Mouse (Mus musculus): ENCODE results near the gene Slc25a36.

Slc25a36 gene

GRCm38 (mm10) chr9:97051176-97051575 lies 59.8 kb downstream of the Slc25a36 start:
- DNase-seq (ENCODE audit: low read depth, low spot score), result peak; percentile 76

- no peak for DNase-seq (ENCODE audit: low read depth, low spot score)
Observed at GRCm38 (mm10) chr9:97046240-97046639, 64.7 kb downstream of the Slc25a36 start.

- no peak for DNase-seq (ENCODE audit: low read depth, low spot score)
Observed at GRCm38 (mm10) chr9:97041633-97042032, 69.3 kb downstream of the Slc25a36 start.

GRCm38 (mm10) chr9:97038010-97038409 lies 72.9 kb downstream of the Slc25a36 start:
- DNase-seq (ENCODE audit: low read depth, low spot score), result no peak

- DNase-seq (ENCODE audit: low read depth, low spot score), result no peak
Observed at GRCm38 (mm10) chr9:97036656-97037055, 74.3 kb downstream of the Slc25a36 start.

- DNase-seq (ENCODE audit: low read depth, low spot score), result no peak
Observed at GRCm38 (mm10) chr9:97027361-97027760, 83.6 kb downstream of the Slc25a36 start.

GRCm38 (mm10) chr9:97026006-97026405 lies 85.0 kb downstream of the Slc25a36 start:
- no peak for DNase-seq (ENCODE audit: low read depth, low spot score)

Data from mesoderm, embryonic 11.5 days (tissue).